Mouse (Mus musculus): ENCODE measurements around the gene 4930415L06Rik.

Gene 4930415L06Rik

DNA sequence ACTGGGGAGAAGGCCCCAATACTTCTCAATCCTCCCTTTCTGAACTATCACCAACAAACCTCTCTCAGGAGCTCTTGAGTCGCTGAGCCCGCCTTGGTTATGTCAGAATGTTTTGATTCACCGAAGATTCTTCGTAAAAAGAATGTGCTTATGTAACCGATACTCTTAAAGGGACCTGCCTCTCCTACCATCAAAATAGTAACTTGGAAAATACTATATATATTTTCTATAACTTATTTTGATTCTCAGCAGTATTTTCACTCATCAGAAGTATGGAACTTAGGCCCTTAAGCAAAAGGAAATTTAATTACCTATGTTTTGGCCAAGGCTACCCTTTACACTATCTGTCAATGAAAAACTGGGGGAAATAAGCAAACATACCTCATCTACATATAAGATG is at the start of gene 4930415L06Rik:
Gene 4930415L06Rik, minus strand, starts transcription at position 101 of the 400 bp plus-strand sequence.
- DNase-seq: no peak

DNA sequence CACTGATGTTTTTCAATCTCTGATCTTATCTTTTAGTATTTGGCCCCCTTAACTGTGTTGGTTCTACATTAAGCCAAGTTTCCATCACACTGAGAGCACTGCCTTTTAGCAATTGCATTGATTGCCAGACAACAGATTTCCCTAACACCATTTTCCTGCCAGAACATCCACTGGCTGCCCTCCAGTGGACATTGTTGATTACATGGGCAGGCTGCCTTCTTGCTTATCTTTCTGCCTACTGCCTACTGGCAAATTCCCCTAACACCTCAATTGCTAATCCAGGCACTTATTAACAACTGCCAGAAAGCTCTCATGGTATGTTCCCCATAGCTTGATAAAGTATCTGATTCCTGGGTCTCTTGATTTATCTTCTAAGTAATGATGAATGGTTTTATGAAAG is 46.0 kb upstream of the 4930415L06Rik start:
- DNase-seq: no peak

DNA sequence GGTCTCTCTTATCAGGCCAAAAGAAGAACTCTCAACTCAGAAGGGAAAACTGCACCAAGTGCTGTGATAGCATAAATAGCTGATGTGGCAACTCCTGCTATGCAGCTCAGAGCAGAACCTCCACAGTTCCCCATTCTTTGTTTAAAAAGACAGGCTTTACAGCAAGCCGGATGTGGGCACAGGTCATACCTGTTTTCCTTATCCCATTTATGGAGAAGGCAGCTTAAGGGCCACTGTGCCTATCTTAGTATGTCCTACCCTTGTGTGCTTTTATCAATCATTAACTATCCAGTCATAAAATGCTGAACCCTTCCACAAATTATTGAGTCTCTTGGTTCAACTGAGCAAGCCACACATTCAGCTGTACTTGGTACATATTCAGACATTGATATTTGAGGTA is 27.8 kb downstream of the 4930415L06Rik start:
- no peak for DNase-seq

Data from cerebellum, adult 11-12 months (tissue).